Mouse (Mus musculus): Measurements from ENCODE around the gene Itgb5. TPM values are rescaled to one million over a fixed set of nuclear protein-coding genes. Genes with fewer than 3 reads are reported as not detected.

Gene Itgb5
- total RNA-seq, 4 experiments from 2014 or later: 42.5 to 81.2 (median 53.6) TPM

- no peak for DNase-seq (ENCODE audit: low spot score in 2 of 2)
Measured at GRCm38 (mm10) chr16:33985372-33985771, 155.9 kb downstream of the Itgb5 start.

DNA sequence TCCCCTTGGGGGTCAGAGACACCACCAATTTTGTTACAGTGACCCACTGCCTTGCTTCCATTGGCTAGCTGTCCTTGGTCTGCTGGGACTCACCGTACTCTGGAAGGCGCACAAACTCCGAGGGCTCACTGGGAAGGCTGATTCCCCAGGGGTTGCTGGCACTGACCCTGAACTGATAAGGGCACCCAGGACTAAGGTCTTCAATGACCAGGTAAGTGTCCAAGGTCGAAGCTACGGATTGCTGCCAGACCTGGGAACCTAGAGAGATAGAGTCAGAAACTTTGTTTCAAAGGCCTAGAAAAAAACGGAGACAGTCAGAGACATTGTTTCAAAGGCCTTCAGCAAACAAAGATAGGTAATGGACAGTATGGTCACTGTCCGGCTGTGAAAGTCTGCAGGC lies 157.5 kb downstream of the Itgb5 start:
- DNase-seq (ENCODE audit: low spot score in 2 of 2): no peak

DNA sequence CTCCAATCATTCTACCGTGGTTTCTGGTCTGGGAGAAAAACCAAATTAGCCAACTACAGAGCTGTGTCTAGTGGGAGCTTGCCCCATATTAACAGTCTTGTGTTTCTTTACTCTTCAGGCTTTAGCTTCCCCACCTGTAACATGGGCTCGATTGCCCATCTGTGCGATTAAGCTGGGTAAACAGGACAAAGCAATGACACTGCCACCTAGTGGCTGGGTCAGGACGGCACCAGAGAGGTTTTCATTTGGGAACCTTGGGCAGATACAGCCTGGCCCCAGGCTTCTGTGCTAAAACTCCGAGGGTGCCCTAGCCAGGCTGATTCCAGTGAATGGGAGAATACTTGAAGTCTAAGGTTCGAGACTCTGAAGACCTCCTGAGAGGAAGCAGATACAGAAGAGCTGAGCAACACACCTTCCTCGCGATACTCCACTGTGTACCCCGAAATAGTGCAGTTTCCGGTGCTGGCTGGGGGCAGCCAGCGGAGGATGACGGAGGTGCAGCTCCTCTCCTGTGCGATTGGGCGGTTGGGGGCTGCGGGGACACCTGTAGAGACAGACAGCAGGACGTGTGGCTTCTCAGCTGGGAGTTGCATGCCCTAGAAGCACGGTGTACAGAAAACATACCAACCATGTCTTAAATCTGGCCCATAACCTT lies 159.0 kb downstream of the Itgb5 start:
- no peak for DNase-seq (ENCODE audit: low spot score in 2 of 2)

DNA sequence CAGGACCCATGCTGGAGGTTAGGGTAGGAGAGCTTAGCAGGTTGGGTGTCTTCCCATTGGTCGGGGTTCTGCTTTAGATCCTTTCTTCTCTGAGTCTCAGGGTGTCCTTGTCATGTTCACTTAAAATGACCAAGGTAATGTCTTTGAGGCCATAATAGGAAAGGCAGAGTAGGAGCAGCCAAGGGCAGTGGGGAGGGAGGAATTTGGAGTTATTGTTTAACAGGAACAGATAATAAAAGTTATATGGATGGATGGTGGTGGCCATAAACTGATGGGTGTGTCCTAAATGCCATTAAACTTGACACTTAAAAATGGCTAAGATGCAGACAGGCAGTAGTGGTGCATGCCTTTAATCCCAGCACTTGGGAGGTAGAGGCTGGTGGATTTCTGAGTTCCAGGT lies 159.6 kb downstream of the Itgb5 start:
- DNase-seq (ENCODE audit: low spot score in 2 of 2): no peak

- DNase-seq (ENCODE audit: low spot score in 2 of 2): no peak
Measured at GRCm38 (mm10) chr16:33990712-33991111, 161.2 kb downstream of the Itgb5 start.

GRCm38 (mm10) chr16:33994321-33994720 lies 164.9 kb downstream of the Itgb5 start:
- no peak for DNase-seq (ENCODE audit: low spot score in 2 of 2)

DNA sequence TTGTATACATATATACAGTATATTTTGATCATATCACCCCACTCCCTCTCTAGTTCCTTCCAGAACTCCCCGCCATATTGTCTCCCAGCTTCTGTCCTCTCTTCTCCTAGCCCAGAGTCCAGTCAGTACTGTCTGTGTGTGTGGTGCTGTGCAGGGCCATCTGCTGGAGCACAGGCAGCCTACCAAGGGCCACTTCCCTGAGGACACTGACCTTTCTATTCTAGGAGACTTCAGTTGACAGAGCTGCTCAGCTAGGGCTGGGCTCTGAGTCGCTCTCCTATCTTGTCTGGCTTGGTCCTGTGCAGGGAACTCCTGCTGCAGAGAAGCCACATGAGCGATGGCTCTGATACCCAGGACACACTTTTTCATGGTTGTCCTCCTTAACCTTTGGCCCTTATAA lies 166.0 kb downstream of the Itgb5 start:
- no peak for DNase-seq (ENCODE audit: low spot score in 2 of 2)

DNA sequence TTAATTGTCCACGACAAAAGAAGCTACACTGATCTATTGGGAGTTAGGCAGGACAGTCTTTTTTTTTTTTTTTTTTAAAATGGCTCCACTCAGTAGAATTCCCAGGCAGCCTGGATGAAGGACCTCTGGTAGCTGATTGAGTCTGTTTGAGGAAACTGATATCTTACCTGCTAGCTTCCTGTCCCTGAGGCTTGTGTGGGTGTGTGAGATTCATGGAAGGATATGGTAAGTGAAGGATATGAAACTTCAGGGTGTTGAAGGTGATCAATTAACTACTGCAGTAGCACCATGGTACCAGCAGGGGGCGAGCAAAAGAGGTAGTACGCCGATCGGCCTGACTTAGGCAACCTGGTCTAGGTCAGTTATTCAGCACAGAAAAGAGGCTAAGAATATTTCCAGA lies 166.6 kb downstream of the Itgb5 start:
- no peak for DNase-seq (ENCODE audit: low spot score in 2 of 2)

GRCm38 (mm10) chr16:33998011-33998410 lies 168.5 kb downstream of the Itgb5 start:
- DNase-seq (ENCODE audit: low spot score in 2 of 2): no peak

Other genes starting within 250 kb of the Itgb5 start
- gene Heg1, start 145.3 kb upstream of the Itgb5 start, total RNA-seq (2022): 10 to 100 TPM; 28.1 to 32.8 (median 31.7) TPM
- under 1 TPM in 1 of 4 experiments, not detected in 3; 0.11 TPM for gene Muc13, start 35.6 kb upstream of the Itgb5 start, total RNA-seq (2022)
- 10 to 100 TPM; 13.0 to 13.5 (median 13.2) TPM for gene Umps, start 137.4 kb downstream of the Itgb5 start, total RNA-seq (2022)